Mouse (Mus musculus) thymus, postnatal 25 days (tissue): Measurements from ENCODE around the gene Smg6.
"Not testable (repeated sequence)": the region's sequence is repeated elsewhere in the genome, so short reads cannot be mapped to it uniquely, and the experiment has no call there.

ENCODE experiments used
- DNase-seq: peaks from one replicate; pipeline ENCODE4 v3.0.0; 2022

The Smg6 gene

GRCm38 (mm10) chr11:75171186-75171865, 245.7 kb downstream of the Smg6 start:
- no peak for DNase-seq

DNA sequence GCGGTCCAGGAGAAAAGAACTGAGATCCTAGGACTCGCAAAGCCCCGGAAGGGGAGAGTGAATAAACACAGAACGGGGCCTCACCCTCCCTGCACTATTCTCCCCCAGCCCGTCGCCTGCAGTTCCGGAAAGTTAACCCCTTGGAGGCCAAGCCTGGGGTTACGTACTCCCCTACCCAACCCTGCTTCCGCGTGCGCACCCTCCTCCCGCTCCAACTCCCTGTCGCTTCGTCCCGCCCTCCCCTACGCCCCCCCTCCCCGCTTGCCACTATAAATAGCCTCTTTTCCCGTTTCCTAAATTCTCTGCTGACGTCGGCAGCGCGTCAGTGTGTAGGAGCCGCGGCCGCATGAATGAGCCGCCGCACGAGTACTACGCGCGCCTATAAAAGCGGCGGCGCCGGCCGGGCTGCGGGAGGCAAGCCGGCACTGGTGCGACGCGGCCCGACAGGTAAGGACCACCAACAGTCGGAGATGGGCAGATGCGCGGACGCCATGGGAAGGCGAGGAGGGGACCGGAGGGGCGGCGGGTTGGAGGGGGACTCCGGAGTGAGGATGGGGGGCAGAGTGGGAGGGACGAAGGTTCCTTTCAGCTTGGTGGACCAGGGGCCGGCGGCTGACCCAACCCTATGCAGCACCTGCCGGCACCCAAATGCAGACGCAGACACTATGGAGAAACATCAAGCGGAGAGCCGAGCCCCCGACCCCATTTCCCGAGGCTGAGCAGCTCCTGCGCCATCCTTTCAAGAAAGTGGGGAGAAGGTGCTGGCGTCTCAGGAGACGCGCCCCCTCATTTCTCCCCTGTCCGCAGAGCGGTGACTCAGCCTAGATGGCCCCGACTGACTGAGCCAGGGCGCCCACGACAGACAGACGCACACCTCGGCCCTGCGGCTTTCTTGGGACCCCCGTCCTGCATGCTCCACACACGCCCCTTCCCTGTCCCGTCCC, 246.8 kb downstream of the Smg6 start:
- peak; percentile 48 for DNase-seq

DNA sequence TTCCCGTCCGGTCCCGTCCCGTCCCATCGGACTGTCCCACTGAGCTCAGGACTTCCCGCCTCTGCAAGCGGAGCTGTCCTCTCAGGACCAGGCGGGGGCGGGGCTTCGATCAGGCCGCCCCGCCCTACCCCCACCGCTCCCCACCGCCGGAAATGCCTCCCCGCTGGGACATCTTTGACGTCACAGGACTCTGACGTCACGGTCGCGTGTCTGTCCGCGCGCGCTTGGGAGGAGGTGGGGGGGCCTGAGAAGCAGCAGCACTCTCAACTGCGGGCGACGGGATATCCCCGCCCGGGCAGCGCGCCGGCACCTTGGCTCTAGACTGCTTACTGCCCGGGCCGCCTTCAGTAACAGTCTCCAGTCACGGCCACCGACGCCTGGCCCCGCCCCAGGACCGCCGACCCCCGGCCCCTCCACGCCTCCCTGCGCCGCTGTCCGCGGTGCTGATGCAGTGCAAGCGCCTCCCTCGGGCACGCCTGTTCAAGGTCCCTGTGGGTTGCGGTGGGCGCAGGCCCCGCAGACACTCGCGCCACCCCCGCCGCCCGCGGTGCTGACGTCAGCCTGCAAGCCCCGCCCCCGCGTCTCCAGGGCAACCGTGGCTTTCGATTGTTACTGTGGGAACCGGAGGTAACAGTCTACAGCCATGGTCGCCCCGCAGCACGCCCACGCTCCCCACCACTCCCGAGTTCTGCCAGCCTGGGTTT, 247.6 kb downstream of the Smg6 start:
- peak; percentile 90 for DNase-seq

GRCm38 (mm10) chr11:75173799-75174165, 248.2 kb downstream of the Smg6 start:
- DNase-seq: no peak

DNA sequence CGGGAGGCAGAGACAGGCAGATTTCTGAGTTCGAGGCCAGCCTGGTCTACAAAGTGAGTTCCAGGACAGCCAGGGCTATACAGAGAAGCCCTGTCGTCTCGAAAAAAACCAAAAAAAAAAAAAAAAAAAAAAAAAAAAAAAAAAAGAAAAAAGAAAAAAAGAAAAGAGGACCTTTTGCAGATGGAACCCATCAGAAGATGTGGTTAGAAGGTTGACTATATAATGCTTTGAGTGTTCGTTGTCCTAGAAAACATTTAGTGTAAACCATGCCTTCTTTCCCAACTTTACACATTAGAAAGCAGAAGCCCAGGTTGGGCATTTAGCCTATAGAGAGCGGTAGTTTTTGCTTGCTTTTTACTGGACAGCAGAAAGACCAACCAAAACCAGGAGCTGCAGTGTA, 249.0 kb downstream of the Smg6 start:
- DNase-seq: not testable (repeated sequence)

DNA sequence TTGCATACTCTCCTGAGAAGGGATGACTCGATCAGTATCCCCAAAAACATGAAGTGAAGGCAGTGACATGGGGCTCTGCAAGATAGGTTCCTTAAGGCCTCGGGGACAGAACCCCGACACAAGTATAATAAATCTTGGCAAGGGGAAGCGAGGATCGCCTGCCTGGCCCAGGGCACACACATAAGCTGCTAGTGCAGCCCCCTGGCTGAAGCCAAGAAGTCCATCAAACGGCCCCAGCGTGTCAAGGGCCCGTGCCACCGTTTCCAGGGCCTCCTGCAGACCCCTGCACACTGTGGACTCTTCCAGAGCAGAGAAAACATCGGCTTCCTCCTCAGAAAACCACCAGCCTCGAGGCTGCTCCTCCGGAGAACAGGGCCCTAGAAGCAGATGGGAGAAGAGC, 252.4 kb downstream of the Smg6 start:
- DNase-seq: no peak

DNA sequence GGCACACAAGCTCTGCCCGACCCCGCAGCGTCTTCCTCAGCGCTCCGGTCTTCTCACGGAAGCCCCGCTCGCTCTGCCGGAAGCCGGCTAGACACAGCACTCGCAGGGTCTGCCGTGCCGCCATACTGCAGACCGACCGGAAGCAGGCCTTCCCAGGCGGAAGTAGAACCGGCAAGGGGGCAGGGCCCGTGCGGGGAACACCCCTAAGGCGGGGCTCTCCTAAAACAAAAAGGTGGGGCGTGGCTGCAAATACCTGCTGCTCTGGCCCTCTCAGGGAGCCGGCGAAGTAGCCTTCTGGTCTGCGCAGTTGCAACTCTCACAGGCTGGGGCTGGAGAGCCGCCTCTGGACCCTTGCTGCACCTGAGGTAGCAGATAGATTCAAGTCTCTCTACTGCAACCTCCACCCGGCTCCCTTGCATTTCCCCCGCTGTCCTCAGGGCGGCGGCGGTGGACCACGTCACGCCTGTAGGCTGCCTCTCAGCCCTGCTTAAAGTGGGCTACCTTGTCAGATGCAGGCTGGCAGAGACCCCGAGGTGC, 253.1 kb downstream of the Smg6 start, which contains the start of gene Ovca2:
TSS of gene Ovca2 (minus strand) at position 164 of the 537 bp plus-strand sequence.
- peak; percentile 94 for DNase-seq

- no peak for DNase-seq
These were observed 258.4 kb downstream of the Smg6 start for GRCm38 (mm10) chr11:75183917-75184570.

DNA sequence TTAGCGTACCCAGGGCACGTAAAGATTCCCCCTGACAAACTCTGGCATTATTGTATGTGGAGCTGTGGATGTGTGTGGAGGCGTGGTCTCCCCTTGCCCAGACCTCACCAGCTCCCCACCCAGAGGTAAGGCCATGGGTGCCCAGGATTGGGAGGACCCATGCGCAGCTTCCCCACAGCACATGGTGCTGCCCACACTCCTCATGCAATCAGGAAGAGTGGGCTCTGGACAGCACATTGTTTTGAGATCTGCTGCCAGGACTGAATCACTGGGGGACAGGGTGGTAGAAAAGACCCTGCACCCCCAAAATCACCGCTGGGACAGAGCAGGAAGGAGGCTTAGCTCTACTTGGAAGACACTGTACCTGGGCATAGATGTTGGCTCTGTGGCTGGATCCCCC, 258.9 kb downstream of the Smg6 start:
- DNase-seq: no peak

- DNase-seq: no peak
These were observed 259.4 kb downstream of the Smg6 start for GRCm38 (mm10) chr11:75184986-75185385.

DNA sequence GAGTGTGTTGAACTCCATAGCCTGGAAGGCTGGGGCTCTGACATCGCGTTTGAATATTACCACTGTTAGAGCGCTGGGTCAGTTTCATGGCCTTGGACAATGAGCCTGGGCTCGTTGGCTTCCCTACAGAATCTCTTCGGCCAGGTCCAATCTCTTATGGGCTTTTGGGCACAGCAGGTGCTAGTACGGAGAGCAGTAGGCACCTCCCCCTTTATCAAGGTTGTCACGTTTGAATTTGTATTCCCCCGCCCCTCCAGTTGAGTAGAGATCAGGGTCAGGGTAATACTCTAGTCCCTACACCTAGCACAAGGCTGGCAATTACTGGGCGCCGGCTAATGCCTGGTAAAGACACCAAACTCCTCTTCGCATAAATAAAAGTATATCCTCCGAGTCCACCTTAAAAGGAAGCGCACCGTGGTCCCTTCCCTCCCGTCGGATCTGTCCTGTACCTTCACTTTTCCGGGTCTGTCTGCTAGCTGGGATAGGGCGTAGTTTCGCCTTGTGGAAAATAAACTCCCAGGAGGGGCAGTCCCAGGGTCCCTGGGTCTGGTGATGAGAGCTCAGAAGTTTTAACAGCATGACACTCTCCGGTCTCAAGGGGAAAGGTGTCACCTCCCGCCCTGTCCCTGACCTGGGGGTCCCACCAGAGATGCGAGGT, 264.2 kb downstream of the Smg6 start:
- no peak for DNase-seq

- peak; percentile 79 for DNase-seq
These were observed 264.7 kb downstream of the Smg6 start for GRCm38 (mm10) chr11:75190371-75190724.

GRCm38 (mm10) chr11:75190905-75191441, 265.4 kb downstream of the Smg6 start, which contains the start of gene Dph1:
Gene Dph1, minus strand, starts transcription at chr11:75191241.
- DNase-seq: no peak

GRCm38 (mm10) chr11:75191841-75192240, 266.2 kb downstream of the Smg6 start:
- DNase-seq: no peak

GRCm38 (mm10) chr11:75192336-75193214, 267.0 kb downstream of the Smg6 start:
- DNase-seq: peak; percentile 71

DNA sequence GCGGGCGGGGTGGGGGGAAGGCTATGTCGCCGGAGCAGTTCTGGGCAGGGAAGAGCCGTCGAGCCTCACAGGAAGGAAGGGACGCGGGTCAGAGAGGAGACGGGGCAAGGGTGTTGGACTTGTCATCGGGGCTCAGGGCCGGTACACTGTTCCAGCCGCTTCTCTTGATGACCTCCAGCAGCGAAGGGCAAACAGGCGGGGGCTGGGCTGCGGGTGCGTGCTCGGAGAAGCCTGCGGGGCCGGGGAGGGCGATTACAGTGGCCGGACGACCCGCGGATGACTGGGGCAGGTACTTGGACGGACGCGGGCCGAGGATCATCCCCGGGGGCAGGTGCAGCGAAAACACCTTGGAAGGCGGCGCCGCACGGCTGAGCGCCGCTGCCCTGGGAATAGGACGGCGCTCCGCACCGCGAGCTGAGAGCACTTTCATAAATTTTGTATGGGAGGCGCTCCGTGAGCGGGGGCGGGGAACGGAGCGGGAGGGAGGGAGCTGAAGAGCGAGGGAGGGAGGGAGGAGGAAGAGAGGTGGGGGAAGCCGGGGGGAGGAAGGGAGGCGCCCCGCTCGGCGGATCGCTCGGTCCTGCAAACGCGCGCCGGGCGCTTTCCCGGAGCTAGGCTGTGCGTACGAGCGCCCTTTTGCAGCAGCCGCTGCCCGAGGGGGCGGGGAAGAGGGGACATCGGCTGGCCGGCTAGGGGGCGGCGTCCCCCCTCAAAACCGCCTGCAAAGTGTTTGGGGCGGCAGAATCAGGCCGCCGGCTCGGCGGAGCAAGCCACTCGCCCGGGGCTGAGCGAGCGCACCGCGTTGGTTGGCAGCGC, 267.8 kb downstream of the Smg6 start, which contains the start of gene Rtn4rl1:
TSS of gene Rtn4rl1 (plus strand) at position 528 of the 816 bp plus-strand sequence.
- peak; percentile 81 for DNase-seq

GRCm38 (mm10) chr11:75194121-75194849, 268.7 kb downstream of the Smg6 start:
- DNase-seq: peak; percentile 58

GRCm38 (mm10) chr11:75194850-75195461, 269.3 kb downstream of the Smg6 start:
- peak; percentile 53 for DNase-seq
